Mouse (Mus musculus): ENCODE results near the gene Arl15.

The Arl15 gene

DNA sequence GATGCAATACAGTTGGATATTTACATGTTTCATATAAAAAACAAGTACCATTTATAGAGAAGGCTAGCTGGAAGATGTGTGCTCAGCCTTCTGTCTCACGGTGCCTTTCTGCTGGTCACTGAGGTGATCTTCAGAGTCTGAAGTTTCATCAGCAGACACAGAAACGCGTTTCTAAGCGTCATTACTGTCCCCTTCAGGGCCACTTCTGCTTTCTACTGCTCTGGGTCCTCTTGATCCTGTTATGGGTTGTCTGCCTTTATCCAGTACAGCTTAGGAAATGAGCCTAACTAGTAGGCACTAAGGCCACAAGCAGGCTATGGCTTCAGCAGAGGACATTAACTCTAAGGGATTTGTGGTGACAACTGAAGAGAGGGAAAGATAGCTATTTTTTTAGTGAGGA lies 5.9 kb downstream of the Arl15 start:
- no peak for DNase-seq (ENCODE audit: low spot score in 2 of 2)

DNA sequence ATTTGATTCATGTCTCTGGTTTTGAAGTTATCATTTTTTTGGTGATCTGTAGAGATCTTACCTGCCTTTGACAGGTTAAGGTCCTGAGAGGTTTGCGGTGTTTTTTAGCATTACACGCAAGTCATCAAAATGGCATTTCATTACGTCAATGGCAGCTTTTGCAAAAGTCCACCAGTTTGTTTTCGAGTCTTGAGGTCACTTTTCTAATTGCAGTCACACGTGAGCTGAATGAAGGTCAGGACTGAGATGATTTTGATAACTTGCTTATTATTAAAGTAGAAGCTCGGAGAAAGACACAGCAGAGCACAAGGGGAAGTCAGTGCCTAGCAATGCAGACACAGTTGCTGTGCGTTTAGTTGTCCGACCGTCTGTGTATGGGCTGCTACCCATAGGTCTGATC lies 8.3 kb downstream of the Arl15 start:
- DNase-seq (ENCODE audit: low spot score in 2 of 2), result no peak

DNA sequence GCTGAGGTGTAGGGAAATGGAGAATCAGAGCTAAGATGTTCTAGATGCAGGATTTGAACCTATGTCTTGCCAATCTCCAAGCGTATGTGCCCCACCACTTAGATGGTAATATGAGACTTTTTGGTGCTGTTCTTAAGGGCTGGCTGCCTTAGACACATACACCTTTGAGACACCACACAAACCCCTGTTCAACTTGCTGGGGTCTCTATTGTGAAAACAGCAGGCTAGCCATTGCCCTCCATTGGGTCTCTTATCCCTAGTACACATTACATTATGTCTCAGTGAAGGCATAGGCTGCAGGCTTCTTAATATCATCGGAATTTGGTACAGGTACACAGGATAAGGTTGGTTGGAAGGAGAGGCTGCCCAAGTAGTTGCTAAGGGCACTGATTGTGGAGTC lies 16.8 kb downstream of the Arl15 start:
- DNase-seq (ENCODE audit: low spot score in 2 of 2), result no peak

DNA sequence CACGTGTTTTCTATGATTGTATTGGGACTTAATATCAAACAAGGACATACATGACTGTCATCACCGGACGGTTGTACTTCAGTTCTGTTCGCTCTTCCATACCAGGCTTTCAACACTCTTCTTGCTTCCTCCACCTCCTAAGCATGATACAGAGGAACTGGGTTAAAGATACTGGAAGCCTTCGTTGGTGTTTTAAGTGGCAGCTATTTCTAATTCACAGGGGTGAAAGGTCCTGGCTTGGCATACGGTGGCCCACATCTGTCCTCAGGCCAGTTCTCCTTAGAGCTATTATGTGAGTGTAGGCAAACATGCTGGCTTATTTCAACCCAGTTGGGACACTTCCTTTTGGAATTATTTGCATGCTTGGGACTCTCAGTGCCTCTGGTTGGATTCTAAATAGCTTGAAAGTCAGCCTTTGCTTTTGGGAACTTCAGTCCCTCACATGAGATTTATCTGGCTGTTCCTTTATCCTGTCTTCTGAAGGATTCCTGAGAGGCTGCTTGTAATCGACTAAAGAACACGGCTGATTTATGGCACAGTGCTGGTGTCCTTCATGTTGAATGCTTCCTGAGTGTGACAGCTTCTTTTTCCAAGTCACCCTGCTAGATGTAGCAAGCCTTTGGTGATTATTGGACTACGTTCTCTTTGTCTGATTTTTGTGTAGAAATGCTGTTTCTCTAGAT lies 17.7 kb downstream of the Arl15 start:
- DNase-seq (ENCODE audit: low spot score in 2 of 2), result no peak

DNA sequence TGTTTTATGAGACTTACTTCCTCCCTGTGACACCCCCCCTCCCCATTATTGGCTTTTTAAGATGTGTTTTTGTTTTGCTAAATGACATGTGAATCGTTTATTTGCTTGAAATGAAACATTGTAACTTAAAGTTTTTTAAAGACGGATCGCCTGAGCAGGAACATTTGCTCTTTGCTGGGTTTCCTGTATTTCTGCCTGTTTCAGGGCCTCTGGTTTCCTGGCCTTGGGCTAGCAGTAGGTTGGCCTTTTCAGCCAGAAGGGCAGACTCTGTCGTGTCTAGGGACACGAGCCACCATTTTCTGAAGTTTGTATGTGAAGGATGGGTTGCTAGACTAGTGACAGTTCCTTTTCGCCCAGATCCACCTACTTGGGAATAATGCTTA lies 18.3 kb downstream of the Arl15 start:
- DNase-seq (ENCODE audit: low spot score in 2 of 2), result no peak

DNA sequence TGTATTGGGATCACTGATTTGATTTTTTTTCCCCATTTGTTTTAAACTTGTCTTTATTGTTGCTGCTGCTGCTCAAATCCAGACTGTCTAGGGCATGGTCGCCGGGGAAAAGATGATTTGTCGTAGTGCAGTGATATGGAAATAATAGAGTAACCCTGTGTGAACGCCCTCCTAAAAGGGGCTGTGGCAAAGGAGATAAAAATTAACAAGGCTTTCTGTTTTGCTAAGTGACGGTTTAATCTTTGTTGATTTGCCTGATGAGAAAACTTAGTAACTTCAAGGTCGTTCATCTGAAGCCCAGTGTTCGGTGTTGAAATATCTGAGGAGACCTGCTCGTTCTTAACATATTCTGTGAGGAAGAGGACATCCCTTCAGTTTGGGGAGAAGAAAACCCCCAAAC lies 19.8 kb downstream of the Arl15 start:
- DNase-seq (ENCODE audit: low spot score in 2 of 2), result no peak

DNA sequence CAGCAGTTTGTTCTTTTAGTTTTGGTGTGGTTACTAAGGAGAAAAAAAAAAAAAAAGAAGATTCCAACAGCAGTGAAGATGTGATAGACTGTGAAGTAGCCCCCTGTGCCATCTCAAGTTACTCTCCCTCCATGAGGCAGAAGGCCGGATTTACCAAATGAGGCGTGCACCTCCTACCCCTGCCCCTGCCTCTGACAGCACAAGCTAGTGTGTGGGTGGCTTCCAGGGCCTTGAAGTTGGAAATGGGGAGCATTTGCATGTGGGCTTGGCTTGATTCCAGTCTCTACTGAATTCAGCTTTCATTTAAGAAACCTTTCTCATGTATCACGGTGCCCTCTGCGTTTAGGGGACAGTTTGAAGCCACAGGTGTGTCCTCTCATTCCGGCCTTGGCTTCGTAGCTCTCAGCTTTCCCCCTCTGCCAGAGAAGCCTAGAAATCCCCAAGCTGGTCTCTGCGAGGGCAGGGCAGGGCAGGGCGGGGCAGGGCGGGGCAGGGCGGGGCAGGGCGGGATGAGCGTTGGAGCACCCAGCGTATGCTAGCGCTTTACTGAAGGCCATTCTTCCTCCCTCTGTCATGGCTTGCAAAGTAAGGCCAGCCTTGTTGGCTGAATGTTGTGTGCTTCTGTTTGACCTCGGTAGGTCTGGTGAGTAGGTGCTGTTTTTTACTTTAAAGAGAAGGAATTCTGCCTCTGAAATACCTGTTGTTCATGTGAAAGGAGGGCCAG lies 21.6 kb downstream of the Arl15 start:
- no peak for DNase-seq (ENCODE audit: low spot score in 2 of 2)

DNA sequence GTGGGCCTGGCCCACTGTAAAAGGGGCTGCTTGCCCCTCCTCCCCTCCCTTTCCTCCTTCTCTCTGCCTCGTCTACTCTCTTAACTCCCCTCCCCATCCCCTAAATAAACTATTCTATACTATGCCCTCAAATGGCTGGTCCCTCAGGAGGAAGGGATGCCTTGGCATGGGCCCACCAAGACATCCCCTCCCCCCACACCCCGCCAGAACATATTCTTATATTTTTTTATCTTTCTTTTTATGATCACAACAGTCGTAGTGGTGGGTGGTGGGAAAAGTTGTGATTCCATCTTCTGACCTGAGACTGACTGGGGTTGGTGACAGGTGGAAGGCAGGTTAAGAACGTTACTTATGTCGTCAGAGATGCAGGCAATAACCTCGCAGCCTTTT lies 22.1 kb downstream of the Arl15 start:
- DNase-seq (ENCODE audit: low spot score in 2 of 2), result no peak

DNA sequence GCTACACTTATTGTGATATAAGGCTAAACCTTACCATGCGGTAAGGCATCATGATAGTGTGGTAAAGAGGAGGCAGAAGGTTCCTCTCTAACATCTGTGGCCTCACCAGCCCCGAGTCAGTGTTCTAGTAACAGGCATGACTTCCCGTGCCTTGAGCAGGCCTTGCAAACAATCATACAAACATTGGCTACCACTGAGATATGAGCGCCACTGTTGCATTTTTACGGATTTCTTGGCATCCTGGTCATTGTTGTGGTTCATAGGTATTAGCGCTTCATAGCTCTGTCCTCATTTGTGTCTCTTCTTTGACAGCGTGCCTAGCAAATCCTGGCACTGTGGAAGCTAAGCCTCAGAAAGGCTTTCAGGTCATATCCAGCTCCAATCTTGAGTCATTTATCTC lies 24.7 kb downstream of the Arl15 start:
- DNase-seq (ENCODE audit: low spot score in 2 of 2), result no peak

DNA sequence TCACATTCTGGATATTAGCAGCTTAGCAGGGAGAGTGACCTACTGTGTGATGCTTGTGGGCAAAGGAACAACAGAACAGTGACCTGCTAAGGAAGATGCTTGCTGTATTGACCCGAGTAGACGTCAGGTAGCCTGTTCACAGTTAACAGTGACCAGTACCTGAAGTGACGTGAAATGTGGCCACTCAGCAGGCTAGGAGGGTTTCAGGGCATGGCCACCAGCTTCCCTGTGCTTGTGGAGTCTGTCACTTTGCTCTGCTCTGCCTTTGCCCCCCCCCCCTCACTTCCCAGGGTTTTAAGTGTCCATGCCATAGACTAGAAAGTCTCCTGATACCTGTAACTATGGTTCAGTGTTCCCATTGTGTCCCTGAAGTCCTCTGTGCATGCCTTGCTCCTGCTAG lies 25.9 kb downstream of the Arl15 start:
- DNase-seq (ENCODE audit: low spot score in 2 of 2), result no peak

DNA sequence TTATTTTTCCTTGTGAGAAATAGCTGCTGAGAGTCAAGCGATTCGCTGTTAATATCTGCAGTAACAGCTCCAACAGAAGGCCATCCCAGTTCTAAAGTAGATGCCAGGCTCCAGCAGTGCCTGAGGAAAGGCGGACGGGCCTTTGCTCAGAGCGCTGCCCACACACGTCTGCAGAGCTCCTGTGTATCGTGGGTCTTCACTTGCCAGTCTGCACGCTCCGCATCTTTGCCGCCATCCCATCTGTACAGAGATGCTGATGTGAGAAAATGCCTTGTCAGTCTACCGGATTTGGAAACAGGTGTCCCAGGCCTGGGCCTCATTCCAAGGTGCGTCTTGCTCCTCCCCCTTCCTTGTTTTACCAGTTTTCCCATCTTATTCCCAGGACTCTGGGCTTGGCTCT lies 27.6 kb downstream of the Arl15 start:
- no peak for DNase-seq (ENCODE audit: low spot score in 2 of 2)

DNA sequence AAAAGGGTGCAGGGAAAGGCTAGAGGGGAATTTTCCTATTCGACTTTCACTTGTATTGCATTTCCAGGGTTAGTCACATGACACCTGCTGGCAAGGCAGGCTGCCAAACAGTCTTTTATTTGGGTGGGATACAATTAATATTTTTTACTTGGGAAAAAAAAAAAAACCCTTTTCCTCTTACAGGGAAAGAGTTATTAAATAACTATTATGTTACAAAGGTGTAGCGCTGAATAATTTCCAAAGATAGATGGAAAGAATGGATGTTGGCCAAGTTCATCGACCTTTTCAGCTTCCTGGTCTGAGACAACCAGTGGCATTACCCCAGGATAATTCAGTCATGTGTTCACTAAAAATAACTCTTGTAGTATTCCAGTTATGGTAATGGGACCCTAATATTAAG lies 29.7 kb downstream of the Arl15 start:
- DNase-seq (ENCODE audit: low spot score in 2 of 2), result no peak

DNA sequence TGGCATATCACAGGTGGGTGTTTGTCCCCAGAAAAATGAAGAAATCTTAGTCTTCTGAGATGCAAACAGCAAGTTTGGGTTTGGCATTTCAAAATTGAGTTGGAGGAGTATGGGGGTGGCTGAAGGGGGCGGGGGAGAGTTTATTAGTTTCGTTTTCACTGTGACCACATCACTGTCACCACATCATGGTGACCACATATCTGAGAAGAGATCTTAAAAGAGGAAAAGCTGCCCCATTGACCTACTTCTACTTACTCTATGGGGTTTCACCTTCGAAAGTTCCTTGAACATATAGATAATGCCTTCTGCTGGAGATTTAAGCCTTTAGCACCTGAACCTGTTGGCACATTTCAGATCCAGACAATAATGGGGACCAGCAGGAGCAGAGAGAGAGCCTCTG lies 34.3 kb downstream of the Arl15 start:
- DNase-seq (ENCODE audit: low spot score in 2 of 2), result no peak

DNA sequence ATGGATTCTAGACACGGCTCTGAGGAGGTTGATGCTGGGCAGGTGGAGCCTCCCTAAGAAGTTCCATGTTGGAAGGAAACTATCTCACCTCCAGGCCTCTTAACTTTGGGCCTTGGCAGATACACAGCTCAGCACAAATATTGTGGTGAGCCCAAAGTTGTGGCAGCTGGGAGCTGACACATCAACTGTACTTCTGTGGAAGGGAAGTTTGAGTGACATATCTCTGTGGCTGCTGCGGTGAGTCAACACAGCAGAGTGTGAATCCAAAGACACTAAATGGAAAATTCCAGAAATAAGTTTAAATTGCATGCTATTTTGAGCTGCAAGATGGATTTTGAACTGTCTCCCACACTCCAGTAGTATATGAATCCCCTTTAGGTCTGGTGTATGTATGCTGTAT lies 34.8 kb downstream of the Arl15 start:
- no peak for DNase-seq (ENCODE audit: low spot score in 2 of 2)

DNA sequence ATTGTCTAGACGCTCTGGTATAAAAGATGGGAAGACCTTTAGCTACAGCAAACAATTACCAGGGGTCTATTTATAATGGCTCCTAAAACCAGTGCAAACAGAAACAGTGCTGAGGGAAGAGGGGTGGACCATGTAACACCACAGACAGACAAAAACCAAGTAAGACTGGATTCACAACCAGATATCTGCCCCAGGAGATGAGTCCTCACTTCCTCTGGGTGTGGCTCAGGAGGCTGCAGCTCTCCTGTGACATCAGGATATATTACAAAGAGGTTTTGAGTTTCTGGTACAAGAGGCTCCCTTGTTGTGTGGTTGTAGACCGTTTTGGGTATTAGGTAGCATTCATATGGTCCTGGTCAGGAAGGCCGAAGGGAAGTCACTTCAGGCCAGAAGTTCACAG lies 36.5 kb downstream of the Arl15 start:
- DNase-seq (ENCODE audit: low spot score in 2 of 2), result no peak

DNA sequence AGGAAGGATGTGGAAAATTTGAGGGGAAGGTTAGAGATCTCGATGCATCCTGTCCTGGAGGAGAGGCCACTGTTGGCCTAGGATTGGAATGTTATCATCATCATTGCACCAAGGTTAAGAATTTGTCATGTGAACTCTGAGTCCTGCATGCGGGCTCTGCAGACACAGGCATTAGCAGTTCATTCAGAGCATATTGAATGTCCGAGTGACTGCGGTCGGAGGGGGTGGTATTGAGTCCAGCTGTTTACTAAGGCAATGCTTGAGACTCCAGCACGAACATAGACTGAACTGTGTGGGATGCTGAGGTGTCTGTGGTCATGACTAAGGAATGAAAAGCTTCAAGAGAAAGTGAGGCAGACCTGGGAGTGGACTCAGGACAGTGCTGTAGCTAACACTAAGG lies 38.6 kb downstream of the Arl15 start:
- no peak for DNase-seq (ENCODE audit: low spot score in 2 of 2)

DNA sequence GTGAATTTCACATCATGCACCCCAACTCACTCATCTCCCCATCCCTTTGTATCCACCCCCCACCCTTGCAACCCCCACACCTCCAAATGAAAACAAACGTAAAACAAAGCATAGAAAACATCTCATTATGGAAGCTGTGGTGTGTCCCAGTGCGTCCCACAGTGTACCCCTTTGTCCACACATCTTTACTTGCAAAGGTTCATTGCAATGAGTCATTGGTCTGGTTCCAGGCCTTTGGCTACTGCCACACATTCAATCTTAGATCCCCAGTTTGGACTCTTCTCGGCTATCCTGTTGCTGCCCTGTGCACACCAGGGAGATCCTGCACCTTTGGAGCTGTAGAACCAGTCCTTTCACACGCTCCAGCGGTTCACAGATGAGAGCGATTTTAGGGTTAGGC lies 41.6 kb downstream of the Arl15 start:
- no peak for DNase-seq (ENCODE audit: low spot score in 2 of 2)

DNA sequence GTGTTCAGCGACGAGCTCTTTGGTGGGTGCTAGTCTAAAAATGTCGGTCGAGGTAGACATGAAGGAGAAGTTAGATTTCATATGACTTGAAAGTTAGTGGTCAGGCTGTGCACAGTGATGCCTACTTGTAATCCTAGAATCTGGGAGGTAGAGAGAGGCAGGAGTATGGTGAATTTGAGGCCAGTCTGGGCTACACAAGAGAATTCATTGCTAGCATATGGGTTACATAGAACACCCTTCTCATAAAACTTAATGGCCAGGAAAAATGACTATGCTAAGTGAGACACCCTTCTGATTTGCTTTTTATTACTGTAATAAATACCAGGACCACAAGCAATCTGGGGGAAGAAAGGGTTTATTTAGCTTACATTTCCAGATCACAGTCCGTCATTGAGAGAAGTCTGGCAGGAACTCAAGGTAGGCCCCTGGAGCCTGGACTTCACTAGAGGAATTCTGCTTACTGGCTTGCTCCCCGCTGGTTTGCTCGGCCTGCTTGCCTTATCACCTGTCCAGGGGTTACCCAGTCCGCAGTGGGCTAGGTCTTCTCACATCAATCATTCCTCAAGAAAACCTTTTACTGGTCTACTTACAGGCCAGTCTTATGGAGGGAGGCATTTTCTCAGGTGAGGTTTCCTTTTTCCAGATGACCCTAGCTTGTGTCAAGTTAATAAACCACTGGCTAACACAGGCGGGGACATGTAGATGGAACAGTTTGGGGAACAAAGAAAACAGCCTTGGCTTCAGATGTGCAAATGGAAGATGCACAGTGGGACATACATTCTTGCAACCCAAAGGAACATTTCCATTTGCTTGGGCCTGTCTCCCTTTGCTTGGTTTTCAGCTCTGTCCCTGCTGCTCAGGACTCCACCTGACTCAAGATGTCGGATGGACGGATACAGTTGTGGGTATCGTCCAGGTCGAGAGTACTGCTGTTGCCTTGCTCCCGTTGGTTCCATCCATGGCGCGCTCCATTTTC lies 44.6 kb downstream of the Arl15 start:
- DNase-seq (ENCODE audit: low spot score in 2 of 2), result no peak

DNA sequence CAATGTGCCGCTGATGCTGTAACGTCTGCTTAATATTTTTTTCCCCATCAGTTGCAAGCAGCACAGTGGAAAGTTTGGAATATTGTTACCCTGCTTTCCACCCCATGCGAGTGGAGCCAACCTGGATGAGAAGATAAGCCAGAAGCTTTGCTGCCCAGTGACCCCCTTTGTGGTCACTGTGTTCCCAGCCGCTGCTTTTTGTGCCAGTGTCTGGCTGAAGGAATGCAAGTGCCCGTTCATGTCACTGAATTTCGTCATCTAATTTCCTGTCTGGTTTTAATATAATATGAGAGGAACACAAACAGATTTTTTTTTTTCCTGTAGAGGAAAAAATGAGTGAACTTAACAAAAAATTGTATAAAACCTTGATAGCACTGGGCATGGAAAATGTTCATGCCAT lies 46.1 kb downstream of the Arl15 start:
- DNase-seq (ENCODE audit: low spot score in 2 of 2), result no peak

DNA sequence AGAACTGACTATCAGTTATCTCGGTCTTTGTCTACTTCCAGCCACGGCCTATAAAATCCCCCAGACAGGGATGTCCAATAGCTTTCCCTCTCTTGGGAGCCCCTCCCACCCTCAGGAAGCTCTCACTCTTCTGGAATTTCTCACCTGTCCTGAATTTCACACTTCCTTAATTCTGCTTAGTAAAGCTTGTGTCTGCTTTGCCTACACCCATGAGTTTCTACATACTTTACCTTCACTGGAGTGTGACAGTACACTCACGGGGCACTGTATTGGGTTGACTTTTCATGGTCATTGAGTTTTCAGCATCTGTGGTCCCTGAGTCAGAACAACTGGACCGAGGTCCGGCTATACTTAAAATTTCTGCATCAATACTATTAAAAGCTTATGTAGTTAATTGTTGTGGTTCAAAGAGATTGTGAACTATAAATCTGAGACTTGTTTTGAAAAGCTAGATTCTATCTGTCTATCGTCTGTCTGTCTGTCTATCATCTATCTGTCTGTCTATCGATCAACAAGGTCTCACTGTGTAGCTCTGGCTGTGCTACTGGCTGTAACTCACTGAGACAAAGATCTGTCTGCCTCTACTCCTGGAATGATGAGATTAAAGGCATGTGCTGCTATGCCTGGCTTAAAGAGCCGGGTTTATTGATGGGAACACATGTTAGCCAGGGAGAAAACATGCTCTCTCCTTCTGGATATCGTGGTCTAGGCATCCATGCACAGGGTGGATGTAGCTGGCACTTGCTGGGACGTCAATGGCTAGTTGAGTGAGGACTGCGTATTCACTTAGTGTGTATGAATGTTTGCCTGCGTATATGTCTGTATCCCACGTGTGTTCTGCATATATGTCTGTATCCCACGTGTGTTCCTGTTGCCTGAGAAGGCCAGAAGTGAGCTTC lies 48.4 kb downstream of the Arl15 start:
- no peak for DNase-seq (ENCODE audit: low spot score in 2 of 2)

DNA sequence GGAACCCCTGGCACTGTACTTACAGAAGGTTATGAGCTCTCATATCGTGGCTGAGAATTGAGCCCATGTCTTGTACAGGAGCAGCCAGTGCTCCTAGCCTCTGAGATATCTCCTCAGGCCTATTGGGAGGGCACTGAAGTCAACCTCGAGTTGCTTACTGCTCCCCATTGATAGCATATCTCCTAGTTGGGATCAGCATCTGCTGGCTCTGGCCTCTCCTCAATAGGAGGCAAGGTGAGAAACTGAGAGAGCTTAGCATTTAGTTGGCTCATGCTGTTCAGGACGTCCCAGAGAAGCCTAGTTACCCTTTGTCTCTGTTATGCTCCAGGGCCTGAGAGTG lies 49.0 kb downstream of the Arl15 start:
- DNase-seq (ENCODE audit: low spot score in 2 of 2), result no peak

DNA sequence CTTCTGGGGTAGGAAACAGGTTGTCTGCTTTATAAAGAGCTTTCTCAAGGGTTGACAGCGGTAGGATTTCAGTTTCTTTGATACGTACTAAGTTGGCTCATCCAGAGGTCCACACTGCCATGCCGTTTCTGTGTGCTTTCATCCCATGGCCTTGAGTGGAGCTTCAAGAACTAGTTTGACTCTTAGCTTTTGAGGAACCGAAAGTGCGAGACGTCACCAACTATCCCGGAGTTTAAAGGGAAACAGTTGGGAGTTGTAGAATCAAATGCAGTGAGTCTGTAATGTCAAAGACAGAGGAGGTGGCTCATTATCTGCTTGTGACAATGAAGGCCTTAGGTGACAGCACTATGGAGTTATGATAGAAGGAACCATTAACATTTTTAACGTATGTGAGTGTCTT lies 49.6 kb downstream of the Arl15 start:
- no peak for DNase-seq (ENCODE audit: low spot score in 2 of 2)

All from urinary bladder, adult 18-20 months (tissue).